Mouse (Mus musculus): ENCODE results near the gene Col4a1. TPM values are rescaled to one million over a fixed set of nuclear protein-coding genes. Genes with fewer than 3 reads are reported as not detected.

The Col4a1 gene
- total RNA-seq, 2 experiments from 2014 or later: 115 to 123 TPM

GRCm38 (mm10) chr8:11206509-11206908 lies 106.1 kb downstream of the Col4a1 start:
- DNase-seq (ENCODE audit: extremely low spot score in 1 of 2, low spot score in 2 of 2): no peak
- intact Hi-C loops (cut with DNase I): no loop called here

- DNase-seq (ENCODE audit: extremely low spot score in 1 of 2, low spot score in 2 of 2): no peak
- intact Hi-C loops (cut with DNase I): no loop called here
These were observed 107.1 kb downstream of the Col4a1 start for GRCm38 (mm10) chr8:11205532-11205931.

DNA sequence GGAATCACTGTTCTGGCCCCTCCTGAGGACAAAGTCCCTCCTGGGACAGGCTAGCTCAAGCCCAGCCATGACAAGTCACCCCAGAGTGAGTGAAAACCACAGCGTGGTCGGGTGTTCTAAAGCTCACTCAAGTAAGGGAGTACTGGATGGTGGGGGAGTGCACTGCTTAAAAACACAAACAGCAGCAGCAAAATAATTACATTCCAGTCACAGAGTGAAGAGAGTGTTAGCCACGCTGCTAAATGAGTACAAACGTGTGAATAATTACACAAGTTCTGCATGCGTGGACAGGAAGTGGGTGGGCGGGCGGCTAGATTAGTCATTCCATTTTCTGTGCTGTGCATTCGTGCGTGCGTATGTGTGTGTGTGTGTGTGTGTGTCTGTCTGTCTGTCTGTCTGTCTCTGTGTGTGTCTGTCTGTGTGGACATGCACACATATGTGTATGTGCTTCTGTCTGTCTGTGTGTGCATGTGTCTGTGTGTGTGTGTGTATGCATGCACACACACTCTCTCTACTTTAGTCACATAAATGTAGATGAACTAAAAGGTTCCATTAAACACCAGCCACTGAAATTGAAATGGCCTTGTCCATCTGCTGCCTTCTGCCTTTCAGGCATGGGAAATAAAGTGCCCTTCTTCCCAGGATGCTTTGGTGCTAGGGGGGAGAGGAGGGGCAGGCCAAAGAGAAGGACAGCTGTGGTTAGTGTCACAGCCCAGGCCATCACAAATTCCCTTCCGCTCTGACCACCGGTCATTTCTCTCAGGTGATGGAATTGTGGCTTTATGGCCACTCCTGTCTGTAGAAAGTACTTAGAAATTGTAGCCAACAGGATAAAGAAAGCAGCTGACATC lies 109.1 kb downstream of the Col4a1 start:
- DNase-seq (ENCODE audit: extremely low spot score in 1 of 2, low spot score in 2 of 2): no peak

DNA sequence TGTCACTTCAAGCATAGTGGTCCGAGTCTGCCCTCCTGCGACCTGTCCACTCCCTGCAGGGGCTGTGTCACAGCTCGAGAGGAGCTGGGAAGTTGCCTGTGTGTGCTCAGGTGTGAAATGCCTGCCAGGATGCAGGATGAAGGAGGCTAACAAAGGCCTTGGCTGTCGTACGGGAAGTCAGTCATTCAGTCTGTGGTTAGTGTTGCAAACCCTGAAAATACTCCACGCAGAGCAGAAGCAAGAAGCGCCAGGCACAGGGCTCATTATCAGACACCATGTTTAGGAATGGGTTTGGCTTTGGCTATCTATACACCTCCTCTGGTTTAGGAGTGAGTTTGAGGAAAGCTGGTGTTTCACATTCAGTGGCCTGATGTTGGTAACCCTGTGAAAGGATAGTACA lies 114.0 kb downstream of the Col4a1 start:
- no peak for DNase-seq (ENCODE audit: extremely low spot score in 1 of 2, low spot score in 2 of 2)
- intact Hi-C loops (cut with DNase I): no loop called here

More for the DNA sequence above, 109.1 kb downstream of the Col4a1 start:
- intact Hi-C loops (cut with DNase I): no loop called here

DNA sequence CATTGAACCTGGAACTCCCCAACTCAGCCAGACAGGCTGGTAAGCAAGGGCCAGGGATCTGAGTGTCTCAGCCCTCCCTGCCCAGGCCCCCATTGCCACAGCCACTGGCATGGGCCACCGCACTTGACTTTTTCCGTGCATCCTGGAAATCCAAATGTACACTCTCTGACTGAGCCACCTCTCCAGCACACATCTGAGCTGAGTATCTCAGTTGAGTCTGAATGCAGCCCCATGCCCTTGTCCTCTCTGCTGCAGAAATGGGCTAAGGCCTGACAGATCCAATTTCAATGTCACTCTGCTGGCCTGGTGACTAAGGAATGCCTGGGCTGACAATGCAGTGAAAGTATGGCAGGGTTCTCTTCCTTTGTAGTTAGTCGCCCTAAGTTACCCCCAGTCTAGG lies 114.6 kb downstream of the Col4a1 start:
- intact Hi-C loops (cut with DNase I): no loop called here
- DNase-seq (ENCODE audit: extremely low spot score in 1 of 2, low spot score in 2 of 2): no peak

GRCm38 (mm10) chr8:11197261-11197660 lies 115.4 kb downstream of the Col4a1 start:
- intact Hi-C loops (cut with DNase I): no loop called here
- no peak for DNase-seq (ENCODE audit: extremely low spot score in 1 of 2, low spot score in 2 of 2)

DNA sequence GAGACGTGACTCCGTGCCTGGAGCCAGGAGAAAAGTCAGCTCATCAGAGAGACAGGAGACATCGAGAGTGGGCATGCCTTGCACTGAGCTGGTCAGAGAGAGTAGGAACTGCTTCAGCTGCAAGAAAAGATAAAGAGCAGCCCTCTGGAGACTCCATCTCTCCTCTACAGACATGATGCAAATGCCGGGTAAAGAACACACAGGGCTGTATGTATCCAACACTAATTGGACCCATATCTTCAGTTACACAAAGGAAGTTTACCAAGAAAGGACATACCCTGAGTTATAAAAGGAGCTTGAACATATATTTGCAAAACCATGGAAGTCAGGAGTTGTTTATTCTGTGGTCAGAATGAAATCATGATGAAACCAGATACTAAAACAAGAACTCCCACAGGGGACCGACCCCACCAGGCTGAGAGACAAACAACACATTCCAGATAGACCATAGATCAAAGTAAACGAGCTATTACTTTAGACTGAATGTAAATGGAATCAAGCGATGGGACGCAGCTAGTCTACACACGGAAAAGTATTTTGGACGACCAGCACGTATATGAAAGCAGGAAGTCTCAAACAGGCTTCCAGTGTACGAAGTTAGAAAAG lies 119.8 kb downstream of the Col4a1 start:
- intact Hi-C loops (cut with DNase I): no loop called here
- no peak for DNase-seq (ENCODE audit: extremely low spot score in 1 of 2, low spot score in 2 of 2)

- DNase-seq (ENCODE audit: extremely low spot score in 1 of 2, low spot score in 2 of 2): peak; percentile 58 to 71
- intact Hi-C loops (cut with DNase I): loop anchor here (5.0 to 10.0 kb wide), 4 partner anchors 180 to 775 kb away; partner anchors contain the start of gene Irs2
These were observed 124.9 kb downstream of the Col4a1 start for GRCm38 (mm10) chr8:11187581-11188271.

- intact Hi-C loops (cut with DNase I): loop anchor here (5.0 to 10.0 kb wide), 4 partner anchors 179 to 774 kb away; partner anchors contain the start of gene Irs2
- peak in 1 of 2 experiments; percentile 55 for DNase-seq (ENCODE audit: extremely low spot score in 1 of 2, low spot score in 2 of 2)
These were observed 126.2 kb downstream of the Col4a1 start for GRCm38 (mm10) chr8:11186456-11186855.

DNA sequence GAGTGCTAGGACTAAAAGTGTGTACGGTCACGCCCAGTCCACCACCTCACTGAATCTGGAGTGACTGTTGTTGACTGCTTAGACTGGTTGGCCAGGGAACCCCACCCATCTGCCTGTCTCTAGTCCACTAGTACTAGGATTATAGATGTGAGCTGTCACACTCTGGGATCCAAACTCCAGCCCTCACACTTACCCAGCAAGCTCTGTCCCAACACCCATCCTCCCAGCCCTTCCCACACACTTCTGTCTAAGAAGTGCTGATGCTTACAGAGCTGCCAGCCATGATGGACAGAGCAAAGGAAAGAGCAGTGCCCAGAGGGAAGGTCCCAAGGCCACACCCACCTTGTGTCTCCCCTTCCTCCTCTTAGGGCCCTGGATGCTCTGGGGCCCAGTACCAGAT lies 127.0 kb downstream of the Col4a1 start:
- intact Hi-C loops (cut with DNase I): loop anchor here (5.0 to 10.0 kb wide), 4 partner anchors 178 to 773 kb away; partner anchors contain the start of gene Irs2
- DNase-seq (ENCODE audit: extremely low spot score in 1 of 2, low spot score in 2 of 2): no peak

GRCm38 (mm10) chr8:11183611-11184031 lies 129.0 kb downstream of the Col4a1 start:
- intact Hi-C loops (cut with DNase I): loop anchor here (10.0 kb wide), 1 partner anchor 609 kb away; no protein-coding TSS in a partner anchor
- DNase-seq (ENCODE audit: extremely low spot score in 1 of 2, low spot score in 2 of 2): no peak

GRCm38 (mm10) chr8:11182606-11183005 lies 130.0 kb downstream of the Col4a1 start:
- DNase-seq (ENCODE audit: extremely low spot score in 1 of 2, low spot score in 2 of 2): no peak
- intact Hi-C loops (cut with DNase I): loop anchor here (10.0 kb wide), 1 partner anchor 608 kb away; no protein-coding TSS in a partner anchor

DNA sequence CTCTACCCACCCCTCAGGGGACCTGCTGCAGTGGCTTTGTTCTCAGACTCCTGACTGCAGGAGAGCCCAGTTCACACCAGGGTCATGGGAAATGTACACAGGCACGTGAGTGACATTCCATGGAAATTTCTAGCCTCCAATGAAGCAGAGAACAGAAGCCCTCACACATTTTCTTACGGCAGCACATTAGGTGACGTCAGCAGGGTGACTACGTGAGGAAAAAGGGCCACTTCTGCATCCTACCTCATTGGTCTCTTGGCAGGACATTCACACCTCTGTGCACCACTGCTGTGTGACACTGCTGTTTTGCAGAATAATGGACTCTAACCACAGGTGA lies 130.5 kb downstream of the Col4a1 start:
- intact Hi-C loops (cut with DNase I): loop anchor here (10.0 kb wide), 1 partner anchor 607 kb away; no protein-coding TSS in a partner anchor
- DNase-seq (ENCODE audit: extremely low spot score in 1 of 2, low spot score in 2 of 2): no peak

DNA sequence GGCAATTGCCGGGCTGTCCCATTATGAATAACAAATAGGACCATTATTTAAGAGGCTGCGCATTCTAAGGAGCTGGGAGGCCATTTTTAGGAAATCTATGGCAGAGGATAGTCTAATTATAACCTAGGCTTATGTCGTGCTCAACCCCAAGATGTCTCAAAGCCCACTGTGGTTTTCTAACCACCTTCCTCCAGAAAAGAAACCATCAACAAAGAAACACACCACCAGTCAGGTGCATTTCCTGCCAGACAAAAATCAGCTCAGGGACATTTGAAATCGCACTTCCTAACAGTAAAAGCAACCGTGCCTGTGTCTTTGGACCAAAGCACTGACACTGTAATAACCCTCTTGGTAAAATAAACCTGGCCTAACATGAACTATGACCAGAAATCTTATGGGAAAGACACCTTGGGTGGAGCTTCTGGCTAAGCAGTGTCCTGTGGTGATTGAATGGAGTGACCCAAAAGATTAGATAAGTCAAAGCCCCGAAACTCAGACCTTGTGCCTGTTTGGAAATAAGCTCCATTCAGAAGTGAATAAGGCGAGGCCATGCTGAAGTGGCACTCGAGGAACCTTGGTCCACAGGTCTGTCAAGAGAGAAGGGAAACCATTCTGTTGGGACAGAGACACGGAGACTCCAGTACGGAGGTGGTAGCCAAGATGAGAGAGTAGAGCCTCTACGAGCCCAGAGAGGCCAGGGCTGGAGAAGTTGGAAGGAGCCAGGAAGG lies 131.0 kb downstream of the Col4a1 start:
- DNase-seq (ENCODE audit: extremely low spot score in 1 of 2, low spot score in 2 of 2): no peak
- intact Hi-C loops (cut with DNase I): loop anchor here (10.0 kb wide), 1 partner anchor 607 kb away; no protein-coding TSS in a partner anchor

GRCm38 (mm10) chr8:11179869-11180268 lies 132.8 kb downstream of the Col4a1 start:
- intact Hi-C loops (cut with DNase I): loop anchor here (10.0 kb wide), 1 partner anchor 605 kb away; no protein-coding TSS in a partner anchor
- no peak for DNase-seq (ENCODE audit: extremely low spot score in 1 of 2, low spot score in 2 of 2)

- intact Hi-C loops (cut with DNase I): no loop called here
- no peak for DNase-seq (ENCODE audit: extremely low spot score in 1 of 2, low spot score in 2 of 2)
These were observed 136.2 kb downstream of the Col4a1 start for GRCm38 (mm10) chr8:11176393-11176792.

- intact Hi-C loops (cut with DNase I): loop anchor here (5.0 kb wide), 1 partner anchor 161 kb away; no protein-coding TSS in a partner anchor
- DNase-seq (ENCODE audit: extremely low spot score in 1 of 2, low spot score in 2 of 2): peak in 1 of 2 experiments; percentile 37
These were observed 139.1 kb downstream of the Col4a1 start for GRCm38 (mm10) chr8:11173284-11174191.

Data from left cerebral cortex, postnatal 10 days (tissue).